In the genomic region with DNA sequence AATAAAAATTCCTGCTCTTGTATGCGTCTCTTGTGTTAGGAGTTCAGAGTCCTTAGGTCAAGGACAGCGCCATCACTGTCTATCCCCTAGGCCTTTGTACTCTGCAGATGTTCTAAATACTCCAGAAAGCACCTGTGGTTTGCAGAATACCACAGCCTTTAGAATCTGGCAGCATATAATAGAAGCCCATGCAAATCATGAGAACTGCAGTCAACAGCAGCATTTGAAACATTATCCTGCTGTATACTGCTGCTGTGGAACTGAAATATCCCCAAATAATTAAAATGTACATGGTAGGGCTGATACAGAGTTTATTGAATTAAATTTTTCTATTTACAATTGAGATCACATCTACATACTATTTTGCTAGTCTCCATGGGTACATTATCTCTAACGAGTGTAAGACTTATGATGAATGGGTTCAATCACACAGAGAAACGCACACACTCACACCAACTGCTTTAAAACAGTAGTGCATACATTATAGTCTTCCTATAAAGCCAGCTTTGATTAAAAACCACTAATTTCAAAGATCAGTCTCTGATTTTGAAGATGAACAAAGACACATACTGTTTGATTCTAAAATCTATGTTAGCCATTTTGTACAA, we compare ENCODE assay signal across 19 mouse cellular contexts.
"Had no signal": no experiment of that assay in that cellular context is flagged by ENCODE, and none has a peak within 500 bp of the region (broad histone marks: within the 10 kb centered on the region; RNA-seq: fewer than 3 reads in every experiment).

No protein-coding gene starts in this region.

- H3K9ac ChIP-seq: liver, embryonic 14.5 days; lung, embryonic 14.5 days; midbrain, embryonic 12.5 days; neural tube, embryonic 12.5 days had no signal

- H3K9me3 ChIP-seq: midbrain, embryonic 10.5 days; midbrain, embryonic 12.5 days; neural tube, embryonic 12.5 days had no signal

- H3K27ac ChIP-seq: liver, embryonic 14.5 days; midbrain, embryonic 10.5 days; midbrain, embryonic 12.5 days; neural tube, embryonic 12.5 days had no signal

- ATAC-seq: midbrain, embryonic 16.5 days had no signal

- H3K4me2 ChIP-seq: lung, embryonic 14.5 days; midbrain, embryonic 12.5 days; neural tube, embryonic 12.5 days had no signal

- DNase-seq: lung, adult 18-20 months; lung, embryonic 14.5 days; lung, postnatal 10 days; lung, postnatal 4 days; midbrain, embryonic 14.5 days; retina, postnatal 1 day; right cerebral cortex, adult 18-20 months; right cerebral cortex, postnatal 25 days; right cerebral cortex, postnatal 4 days; spleen, adult 18-20 months; thymus, adult 18-20 months; thymus, postnatal 14 days; thymus, postnatal 36 days had no signal

- H3K27me3 ChIP-seq: midbrain, embryonic 12.5 days; neural tube, embryonic 12.5 days had no signal

- H3K4me1 ChIP-seq: midbrain, embryonic 10.5 days; midbrain, embryonic 12.5 days; neural tube, embryonic 12.5 days had no signal

- H3K4me3 ChIP-seq: midbrain, embryonic 10.5 days; midbrain, embryonic 12.5 days; myocyte; neural tube, embryonic 12.5 days had no signal
